Mouse (Mus musculus) C2C12 (cell line): ENCODE results near the gene Arl4a.

Source experiments
- CTCF ChIP-seq: IDR thresholded peaks from one replicate; pipeline ENCODE4 v1.5.1; 2011; ENCODE audit not compliant: control insufficient read depth, insufficient read depth, insufficient read length
- FOSL1 ChIP-seq: IDR thresholded peaks from one replicate; pipeline ENCODE4 v1.8.0; 2011; ENCODE audit warnings: mild to moderate bottlenecking, low read length; ENCODE audit not compliant: poor library complexity, insufficient read depth, severe bottlenecking
- MAX ChIP-seq: IDR thresholded peaks from one replicate; pipeline ENCODE4 v1.6.1; 2011; ENCODE audit warnings: mild to moderate bottlenecking, control low read depth
- MYOD1 ChIP-seq: IDR thresholded peaks from one replicate; pipeline ENCODE4 v1.6.1; 2011; ENCODE audit warnings: low read depth; ENCODE audit not compliant: control insufficient read depth, insufficient read length
- USF1 ChIP-seq: IDR thresholded peaks from one replicate; pipeline ENCODE4 v1.6.1; 2011; ENCODE audit warnings: low read depth, mild to moderate bottlenecking, control low read depth, moderate library complexity

DNA sequence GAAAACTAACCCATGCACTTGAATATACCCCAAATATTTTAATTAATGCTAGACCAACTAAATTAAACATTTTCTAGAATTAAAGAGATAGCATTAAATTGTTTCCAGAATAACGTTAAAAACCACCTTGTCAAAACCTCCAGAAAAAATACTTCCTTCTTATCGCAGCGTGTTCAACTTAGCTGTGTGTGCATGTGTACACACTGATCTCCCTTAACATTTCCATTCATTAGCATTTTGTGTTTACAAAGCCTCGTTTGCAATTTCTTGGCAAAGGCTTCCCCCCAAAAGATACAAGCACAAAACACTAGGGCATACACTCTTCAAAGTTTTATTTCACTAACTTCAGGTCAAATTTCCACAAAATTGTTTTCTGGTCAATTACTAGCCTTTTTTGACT lies 2.3 kb downstream of the Arl4a start:
- TF ChIP-seq CTCF, result no peak
- no peak for TF ChIP-seq MAX
- no peak for TF ChIP-seq USF1
- TF ChIP-seq MYOD1, result no peak
- TF ChIP-seq FOSL1, result no peak
